Mouse (Mus musculus): ENCODE results near the gene S100a13.

- TF ChIP-seq CTCF (IDR thresholded peaks at IDR 0.05; ENCODE audit: low read depth, low read length) (no peak), POLR2A (IDR thresholded peaks at IDR 0.05; ENCODE audit: borderline replicate concordance, low read depth, low read length) (no peak)
These were observed 12.3 kb downstream of the S100a13 start, which contains the start of gene S100a14 for GRCm38 (mm10) chr3:90526580-90526979.
